Mouse (Mus musculus) gastrocnemius, postnatal 4 days (tissue): Measurements from ENCODE around the gene Flrt2. TPM values are rescaled to one million over a fixed set of nuclear protein-coding genes. Genes with fewer than 3 reads are reported as not detected.
A peak's percentile ranks its signal among the peaks of the same experiment; 100 is the strongest.

Experiments used
- DNase-seq, 2 experiments: peaks; one replicate each; pipeline ENCODE4 v3.0.0; 2021 to 2022; ENCODE audit warnings: low spot score in 2 of 2, mixed read lengths in 2 of 2
- long read RNA-seq, 2 experiments: library from polyadenylated mRNA; stranded (forward); transcript quantifications; one replicate each; pipeline ENCODE4 v2.0.0; 2021
- total RNA-seq, 2 experiments: library from RNA; stranded (reverse); gene quantifications; 2 replicates each; pipeline ENCODE4 v1.2.3; 2021

Flrt2 gene
- total RNA-seq, result 10 to 100 TPM; 22.8 to 23.3 TPM
- long read RNA-seq, experiment 1, partial matches to known transcripts, result 0 of 6 reads
- long read RNA-seq, experiment 1, other reads (novel, unspliced or antisense), result 5 of 6 reads
- long read RNA-seq, experiment 2, full-length matches to known transcripts, result 1 of 7 reads
- long read RNA-seq, experiment 2, partial matches to known transcripts, result 0 of 7 reads
- long read RNA-seq, experiment 2, other reads (novel, unspliced or antisense), result 6 of 7 reads

DNA sequence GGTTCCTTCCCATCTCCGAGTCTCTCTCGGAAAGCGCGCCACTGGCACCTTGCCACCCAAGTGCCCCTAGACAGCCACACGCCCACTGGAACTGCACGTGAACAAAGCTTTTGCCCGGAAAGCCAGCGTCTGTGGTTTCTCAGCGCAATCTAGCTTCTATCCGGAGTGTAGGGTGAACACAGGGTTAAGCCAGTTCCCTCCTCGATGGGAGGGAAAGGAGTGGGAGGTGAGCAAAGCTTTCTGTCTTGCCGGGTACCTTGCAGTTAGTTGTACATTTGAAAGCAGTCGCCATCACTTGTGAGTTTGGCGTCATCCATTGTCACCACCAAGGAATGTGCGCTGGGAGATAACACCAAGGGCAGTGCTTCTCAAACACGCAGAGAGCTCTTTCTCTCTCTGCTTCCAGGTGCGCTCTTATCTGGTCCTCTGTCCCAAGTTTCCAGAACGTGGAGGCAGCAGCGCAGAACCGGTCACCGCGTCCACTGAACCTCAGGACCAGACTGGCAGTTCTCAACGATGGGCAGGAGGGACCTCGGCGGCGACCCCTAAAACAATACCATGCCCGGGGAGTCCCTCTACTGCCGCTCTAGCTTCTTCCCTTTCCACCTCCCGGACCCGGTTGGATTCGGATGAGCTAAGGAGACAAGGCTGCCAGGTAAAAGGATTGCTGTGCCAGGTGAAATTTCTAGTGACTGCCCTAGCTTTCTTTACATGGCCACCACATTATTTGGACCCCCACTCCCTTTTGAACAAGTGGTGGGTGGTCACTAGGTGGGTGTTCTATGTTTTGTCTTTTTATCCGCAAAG is at the start of gene Flrt2:
TSS of gene Flrt2 (plus strand) at position 266 of the 807 bp plus-strand sequence.
- peak; percentile 21 to 40 for DNase-seq

DNA sequence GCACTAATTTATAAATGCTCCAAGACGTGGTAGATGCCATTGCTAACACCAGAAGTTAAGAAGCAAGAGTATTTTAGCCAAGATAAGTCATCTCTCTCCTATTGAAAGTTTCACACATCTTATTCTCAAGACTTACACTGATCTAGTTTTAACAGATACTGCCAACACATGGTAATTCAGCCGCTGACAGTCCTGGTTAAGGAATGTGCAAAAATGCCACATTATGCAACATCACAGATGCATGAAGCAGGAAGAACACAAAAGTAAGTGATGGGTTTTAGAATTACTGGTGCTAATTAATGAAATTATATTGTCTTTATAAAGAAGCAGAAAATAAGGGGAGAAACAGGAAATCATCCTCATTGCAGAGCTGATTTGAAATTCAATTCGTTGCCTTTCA is 49.8 kb upstream of the Flrt2 start:
- no peak for DNase-seq

DNA sequence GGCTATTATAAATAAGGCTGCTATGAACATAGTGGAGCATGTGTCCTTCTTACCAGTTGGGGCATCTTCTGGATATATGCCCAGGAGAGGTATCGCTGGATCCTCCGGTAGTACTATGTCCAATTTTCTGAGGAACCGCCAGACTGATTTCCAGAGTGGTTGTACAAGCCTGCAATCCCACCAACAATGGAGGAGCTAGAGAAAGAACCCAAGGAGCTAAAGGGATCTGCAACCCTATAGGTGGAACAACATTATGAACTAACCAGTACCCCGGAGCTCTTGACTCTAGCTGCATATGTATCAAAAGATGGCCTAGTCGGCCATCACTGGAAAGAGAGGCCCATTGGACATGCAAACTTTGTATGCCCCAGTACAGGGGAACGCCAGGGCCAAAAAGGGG is 44.8 kb upstream of the Flrt2 start:
- peak; percentile 8 to 18 for DNase-seq

DNA sequence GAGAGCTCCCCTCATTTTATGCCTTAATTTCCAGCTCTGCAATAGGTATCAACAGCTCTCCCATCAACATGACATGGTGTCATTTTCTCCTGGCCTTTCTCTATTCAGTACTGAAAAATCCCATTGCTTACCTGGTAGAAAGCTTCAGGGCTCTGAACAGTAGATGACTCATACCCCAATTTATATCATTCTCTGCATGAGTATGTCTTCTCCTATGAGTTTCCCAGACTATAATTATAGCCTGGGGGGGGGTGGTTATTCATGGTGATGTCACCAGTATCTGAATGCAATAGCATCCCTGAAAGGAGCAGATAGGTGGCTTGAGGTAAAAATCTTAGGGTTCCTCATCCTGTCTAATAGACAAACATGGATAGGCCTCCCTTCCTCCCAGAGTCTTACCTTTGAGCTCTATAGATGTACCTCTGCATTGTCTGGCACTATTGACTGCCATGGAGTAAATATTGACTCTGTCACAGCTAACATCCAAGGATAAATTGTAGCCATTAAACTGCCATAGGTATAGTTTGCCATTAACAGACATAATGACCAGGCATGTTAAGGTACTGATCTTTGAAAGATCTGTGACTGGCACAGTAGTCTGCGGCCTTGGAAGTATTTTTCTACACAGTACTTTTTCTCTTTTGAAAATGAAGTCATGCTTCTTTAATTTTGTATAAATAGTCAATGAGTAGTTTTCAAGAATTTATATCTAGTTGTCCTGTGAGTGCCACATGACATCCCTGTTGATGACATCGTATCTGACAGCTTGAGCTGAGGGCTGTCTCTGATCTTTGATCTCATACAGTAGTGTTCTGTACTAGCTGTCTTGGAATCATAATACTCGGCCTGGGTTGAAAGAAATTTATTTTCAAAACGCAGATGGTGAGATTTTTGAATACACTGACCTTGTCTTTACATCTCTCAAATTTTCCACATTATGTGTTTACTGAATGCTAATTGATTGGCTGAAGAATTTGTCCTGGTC is 39.6 kb upstream of the Flrt2 start:
- DNase-seq, result no peak

DNA sequence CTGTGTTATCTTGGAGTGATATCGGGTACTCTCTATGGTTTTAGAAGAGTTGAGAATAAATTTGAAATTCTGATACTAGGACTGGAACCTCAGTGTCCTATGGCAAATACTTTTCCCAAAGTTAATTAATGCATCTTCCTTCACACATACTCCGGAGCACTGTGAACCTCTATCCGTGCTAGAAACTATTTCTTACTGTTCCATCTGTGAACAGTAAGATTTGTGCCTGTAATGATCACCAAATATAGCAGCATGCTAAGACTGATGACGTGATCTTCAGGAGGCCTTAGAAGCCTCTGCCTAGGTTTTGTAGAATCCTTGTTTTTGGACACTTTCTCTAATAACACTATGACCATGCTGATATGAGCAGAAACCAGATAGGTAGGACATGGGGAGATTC is 35.4 kb upstream of the Flrt2 start:
- no peak for DNase-seq

DNA sequence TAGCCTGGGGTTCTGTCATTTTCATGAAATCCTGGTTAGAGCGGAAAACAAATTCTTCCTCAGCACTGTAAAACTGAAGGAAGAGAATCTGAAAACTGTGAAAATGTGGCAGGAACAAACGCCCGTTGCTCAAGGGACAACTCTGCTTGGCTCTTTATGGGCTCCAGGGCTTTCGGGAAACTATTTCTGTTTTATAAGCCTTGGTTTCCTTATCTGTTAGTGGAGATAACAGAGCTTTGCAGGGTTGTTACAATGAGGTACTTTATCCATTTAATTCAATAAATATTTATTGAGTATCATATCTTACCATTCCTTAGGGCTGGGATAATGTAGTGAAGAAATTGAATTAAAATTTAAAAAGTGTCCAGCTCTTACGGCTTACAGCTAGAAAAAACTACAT is 24.7 kb upstream of the Flrt2 start:
- DNase-seq, result no peak

DNA sequence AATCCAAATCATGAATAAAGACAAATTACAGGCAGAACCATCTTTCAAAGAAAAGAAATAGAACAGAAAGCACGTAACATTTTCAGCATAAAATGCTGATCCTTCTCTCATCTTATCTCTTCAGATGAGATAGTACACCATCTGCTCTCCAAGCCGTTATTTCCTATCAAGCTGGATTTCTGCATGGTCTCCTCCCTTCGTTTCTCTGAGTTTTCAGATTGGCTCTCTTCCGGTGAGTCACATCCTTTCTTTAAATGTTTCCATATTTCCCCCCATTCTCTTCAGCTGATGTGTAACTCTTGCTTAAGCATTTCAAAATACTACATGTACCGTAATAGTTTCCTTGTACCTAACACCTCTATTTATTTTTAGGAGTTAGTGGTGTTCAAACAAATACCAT is 16.3 kb upstream of the Flrt2 start:
- DNase-seq, result no peak

DNA sequence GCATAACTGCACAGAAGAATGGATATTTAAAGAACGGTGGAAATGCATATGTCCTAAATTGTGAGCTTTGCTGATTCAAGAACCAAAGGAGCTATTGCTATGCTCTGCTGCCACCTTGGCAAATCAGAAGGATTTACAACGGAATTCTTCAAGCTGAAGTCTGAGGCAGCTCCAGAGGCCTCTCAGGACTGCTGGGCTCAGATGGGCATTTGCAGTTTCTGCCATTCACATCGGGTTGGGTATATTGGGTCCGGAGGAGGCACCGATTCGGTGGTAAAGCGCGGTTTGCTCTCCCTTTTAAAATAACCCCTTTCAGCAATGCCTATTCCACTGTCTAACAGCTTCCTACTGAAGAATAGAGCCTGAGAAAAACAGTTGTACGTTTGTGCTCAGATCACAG is 1.2 kb upstream of the Flrt2 start:
- no peak for DNase-seq

DNA sequence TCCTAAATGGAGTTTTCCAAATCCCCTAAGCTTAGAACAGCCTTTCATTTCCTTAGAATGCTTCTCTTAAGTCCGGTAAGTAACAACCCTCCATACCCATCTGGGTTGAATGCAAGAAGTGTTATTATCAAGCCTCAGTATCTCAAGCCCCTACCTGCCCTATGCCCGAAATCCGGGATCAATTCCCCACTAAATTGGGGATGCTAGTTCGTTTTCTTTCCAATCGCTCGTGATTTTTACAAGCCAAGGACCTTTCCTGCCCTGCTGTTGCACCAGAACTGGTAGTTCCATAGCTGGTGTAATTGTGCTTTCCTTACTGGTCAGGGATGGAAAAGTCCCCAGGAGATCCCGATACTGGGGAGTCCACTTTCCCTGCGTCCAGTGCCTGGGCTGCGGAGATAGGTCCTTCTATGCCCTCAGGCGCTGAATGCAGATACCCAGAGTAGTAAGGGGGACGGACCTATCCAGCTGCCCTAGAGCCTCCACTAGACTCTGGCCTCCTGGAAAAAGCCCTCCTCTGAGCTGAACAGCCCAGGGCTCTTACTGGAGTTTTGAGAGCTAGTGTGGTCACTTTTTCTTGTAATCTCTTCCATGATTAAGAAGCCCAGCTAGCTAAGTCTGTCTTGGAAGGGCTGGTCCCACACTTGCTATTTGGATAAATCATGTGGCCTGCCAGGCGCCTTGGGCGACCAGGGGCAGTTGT is 1.1 kb downstream of the Flrt2 start:
- no peak for DNase-seq

DNA sequence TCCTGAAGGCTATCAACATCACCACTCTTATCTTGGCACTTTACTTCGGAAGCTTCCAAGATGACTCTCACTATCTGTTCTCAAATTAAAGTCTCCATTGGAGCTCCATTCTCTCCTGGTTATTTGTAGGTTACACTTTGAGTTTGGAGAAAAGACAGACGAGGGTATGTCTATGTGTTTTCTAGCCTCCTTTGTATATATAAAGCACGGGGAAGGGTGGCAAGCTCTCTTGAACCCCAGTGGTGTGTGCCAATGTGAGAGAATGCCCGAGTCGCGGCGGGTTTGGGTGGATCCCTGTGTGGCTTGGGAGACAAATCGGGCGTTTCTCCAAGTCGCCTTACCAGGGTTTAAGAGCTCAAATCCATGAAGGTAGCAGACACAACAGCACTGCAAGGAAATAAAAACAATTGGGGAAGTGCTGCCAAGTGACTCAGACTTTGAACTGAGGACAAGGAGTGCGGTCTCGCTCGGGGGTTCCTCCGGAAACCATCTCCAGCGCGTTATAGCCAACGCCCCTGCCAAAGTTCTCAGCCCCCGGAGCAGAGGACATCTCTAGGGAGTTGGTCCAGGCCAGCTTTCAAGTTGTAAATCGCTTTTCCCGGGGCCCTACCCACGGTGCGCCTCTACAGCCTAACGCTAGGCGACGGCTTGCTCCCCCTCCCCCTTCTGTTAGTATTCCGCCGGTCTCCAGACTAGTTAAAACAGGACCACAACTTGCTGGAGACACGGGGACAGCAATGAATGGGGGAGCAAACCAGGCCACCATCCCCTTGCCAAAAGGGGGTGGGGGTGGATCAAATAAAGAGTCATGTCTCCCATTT is 1.8 kb downstream of the Flrt2 start:
- peak; percentile 18 to 60 for DNase-seq

DNA sequence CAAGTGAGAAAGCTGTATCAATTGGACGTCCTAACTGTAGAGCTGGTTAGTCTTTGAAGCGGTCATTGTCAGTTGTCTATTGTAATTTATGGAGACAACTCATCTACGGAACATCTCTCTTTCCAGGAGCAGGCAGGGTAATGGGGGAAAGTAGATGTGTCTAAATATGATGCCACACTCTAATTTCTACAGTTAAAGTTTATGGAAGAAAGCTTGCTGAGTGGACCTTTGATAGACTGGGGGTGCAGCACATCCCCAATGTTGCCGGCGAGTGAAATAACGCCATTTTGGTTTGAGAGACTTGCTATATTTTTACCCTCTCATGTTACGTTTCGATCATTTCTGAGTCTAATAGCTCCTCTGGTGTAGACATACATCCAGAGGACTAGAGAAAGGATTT is 2.5 kb downstream of the Flrt2 start:
- no peak for DNase-seq

DNA sequence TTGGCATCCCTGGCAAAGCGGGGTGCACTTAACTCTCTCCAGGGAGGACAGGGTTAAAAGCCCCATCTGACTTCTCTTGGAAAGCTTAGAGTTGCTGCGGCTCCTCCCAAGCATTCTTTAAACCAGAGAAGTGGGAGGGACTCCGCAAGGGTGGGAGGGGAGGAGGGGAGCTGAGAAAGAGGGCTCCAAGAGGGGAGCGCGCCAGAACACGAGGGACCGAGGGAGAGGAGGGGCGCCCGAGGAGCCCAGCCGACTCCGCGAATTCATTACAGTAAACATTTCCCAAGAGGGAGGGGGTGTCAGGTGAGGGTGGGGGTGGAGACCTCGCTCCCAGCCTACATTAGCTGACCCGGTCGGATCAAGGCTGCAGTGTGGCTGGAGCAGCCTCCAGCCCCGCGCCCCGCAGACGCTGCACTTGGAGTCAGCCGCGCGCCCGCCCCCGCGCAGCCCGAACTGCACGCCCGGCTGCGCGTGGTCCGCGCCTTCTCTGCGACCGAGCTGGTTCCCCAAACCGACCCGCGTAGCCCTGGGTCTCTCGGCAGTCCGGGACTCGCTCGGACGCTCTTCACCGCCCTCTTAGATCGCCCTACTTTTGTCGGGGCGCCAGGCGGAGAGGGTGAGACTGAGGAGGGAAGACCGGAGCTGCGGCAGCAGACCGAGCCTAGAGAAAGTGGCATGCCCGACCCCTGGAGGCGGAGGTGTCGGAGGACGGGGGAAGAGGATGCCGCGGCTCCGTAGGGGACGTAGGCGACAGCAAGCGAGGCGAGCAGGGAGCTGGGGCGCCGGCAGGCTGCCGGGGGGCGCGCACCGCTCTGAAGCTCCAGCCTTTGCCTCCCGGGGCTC is 3.2 kb downstream of the Flrt2 start:
- DNase-seq, result peak; percentile 52 to 74

DNA sequence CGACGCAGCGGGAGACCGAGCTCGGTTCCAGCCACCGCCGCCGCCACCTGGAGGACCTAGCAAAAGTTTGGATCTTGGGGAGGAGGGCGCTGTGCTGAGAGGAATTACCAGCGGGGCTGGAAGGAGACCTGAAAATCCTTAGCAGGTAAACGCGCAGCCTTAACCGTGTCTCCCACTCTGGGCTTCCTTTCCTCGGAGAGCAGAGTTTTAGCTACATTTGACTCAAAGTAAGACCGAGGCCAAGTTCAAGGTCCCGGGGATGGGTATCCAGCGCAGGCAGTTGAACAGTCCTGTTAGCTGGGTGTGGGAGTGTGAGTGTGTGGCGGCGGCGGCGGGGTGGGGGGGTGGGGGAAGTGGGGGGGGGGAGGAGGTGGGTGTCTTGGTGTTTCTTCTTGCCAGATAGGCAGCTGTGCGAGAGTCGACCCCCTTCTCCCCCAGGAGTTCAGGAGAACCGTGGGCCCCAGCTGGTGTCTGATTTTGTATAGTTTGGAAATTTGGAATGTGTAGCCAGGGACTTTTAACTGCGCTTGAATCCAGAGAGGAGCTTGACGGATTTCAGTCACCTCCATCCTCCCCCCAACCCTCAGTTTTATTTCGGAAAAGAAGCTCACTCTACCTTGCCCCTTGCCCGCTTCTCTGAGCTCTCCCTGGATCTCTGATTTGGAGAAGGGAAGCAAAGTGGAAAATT is 4.0 kb downstream of the Flrt2 start:
- DNase-seq, result no peak

DNA sequence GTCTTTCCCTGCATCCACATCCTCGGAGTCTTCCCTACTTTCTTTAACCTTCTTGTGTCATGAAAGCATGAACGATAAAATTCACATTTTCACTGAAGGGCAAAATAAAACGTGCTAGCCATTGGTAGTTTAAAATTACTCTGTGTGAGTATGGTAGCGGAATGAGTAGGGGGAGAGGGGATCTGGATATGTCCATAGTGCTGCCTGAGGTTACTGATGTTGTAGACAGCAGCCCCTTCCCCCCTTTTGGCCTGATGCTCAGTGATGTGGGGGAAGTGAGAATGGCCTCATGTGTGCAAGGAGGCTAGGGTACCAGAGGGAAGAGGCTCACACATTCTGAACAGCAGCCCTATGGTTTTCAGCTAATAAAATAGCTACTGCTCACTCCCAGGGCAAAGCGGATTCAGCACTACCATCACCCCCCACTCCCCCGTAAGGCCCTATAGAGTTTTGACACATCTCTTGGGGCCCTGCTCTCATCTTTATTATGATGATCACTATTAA is 4.5 kb downstream of the Flrt2 start:
- no peak for DNase-seq

DNA sequence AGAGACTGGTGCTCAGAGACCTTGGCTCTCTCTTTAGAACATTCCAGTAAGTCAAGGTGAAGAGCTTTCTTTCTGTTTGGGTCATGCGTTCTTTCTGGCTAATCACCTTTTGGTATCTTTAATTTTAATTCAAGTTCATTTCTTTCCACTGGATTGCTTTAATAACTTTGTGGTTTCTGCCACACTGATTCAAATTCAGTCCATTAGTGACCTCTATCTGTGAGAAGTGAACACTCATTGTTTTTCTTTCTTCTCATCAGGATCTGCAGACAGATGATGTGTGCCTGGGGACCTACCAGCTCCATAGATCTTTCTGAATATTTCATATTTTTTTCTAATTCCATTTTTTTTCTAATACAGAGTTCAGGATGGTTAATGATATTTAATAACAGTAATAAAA is 6.5 kb downstream of the Flrt2 start:
- DNase-seq, result no peak

DNA sequence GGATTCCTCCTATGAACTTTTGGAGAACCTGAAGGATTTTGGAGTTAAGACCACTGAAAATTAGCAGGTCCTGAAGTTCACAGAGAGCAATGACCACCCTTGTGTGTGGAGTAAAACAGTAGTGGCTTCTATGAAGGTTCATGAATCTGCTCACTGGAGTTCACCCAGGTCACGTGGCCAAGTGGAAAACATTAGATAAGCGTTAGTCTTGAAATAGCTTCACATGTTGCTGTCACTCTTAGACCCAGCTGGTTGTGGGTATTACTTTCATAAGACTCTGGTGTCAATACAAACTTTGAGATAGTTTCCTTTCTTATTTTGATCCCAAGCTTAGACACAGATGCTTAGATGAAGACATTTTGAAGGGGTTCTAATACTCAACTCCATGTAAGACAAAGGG is 8.7 kb downstream of the Flrt2 start:
- peak in 1 of 2 experiments; percentile 30 for DNase-seq

DNA sequence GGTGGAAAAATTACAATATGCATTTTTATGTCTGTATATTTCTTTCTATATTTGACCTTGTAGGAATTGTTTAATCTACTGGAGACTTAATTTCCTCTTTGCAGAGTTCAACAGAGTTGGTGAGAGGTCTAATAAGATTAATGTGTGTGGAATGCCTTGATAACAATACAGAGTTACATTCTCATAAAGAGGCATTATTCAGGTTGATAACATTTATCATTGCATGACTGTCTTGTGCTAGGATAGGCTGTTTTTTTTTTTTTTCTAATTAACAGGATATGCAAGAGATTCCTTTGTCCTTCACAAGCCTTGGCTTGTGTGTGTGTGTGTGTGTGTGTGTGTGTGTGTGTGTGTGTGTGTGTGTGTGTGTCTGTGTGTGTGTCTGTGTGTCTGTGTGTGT is 9.6 kb downstream of the Flrt2 start:
- no peak for DNase-seq

DNA sequence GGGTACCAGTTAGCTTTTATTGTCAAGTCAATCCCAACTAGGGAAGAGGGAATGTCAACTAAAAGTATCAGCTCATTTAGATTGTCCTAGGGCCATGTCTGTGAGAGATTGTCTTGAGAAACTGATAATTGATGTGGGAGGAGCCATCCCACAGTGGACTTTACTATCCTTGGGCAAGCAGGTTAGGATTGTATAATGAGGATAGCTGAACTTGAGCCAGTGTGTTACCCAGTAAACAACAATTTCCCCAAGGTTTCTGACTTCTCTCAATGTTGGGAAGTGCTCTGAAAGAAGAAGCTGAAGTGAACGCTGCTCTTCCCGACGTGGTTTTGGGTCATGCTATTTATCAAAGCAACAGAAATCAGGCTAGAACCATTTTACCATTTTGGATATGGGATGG is 13.0 kb downstream of the Flrt2 start:
- DNase-seq, result no peak
